In genomic region chr1:135702722-135703121, GRCm38 (mm10) we compare ENCODE assay signal across 17 mouse cellular contexts.
"Had no signal": no experiment of that assay in that cellular context is flagged by ENCODE, and none has a peak within 500 bp of the region (broad histone marks: within the 10 kb centered on the region; RNA-seq: fewer than 3 reads in every experiment).

No protein-coding gene starts in this region.

- DNase-seq: gastrocnemius, postnatal 14 days; gastrocnemius, postnatal 36 days; heart, adult 18-20 months; heart, postnatal 10 days; heart, postnatal 4 days; kidney, adult 18-20 months; kidney, adult 8-10 months; kidney, postnatal 10 days; kidney, postnatal 25 days; kidney, postnatal 4 days; layer of hippocampus, postnatal 36 days; left cerebral cortex, postnatal 4 days had no signal

- ATAC-seq: hindbrain, embryonic 16.5 days; inflammation-experienced regulatory T-cells, adult 6 months; intestine, embryonic 15.5 days; intestine, postnatal 0 days; liver, embryonic 12.5 days had no signal
